Comparison of ENCODE assay signal across 11 mouse cellular contexts in the genomic region with DNA sequence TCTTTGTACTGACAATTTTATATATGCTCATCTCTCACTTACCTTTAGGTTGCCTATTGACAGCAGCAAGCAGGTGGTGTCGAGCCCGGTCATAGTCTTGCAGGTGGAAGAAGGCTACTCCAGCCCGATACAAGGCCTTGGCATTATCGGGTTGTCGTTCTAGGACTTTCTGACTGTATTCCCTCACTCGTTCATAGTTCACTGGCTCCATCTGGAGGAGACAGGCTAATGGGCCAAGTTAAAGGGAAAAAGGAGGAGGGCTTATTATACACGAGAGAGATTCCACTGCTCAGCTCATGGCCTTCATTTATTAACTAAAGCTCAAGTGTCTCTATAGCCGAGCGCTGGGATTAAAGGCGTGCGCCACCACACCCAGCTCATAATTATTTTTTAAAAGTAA. TPM values are rescaled to one million over a fixed set of nuclear protein-coding genes. Genes with fewer than 3 reads are reported as not detected.
A peak's percentile ranks its signal among the peaks of the same experiment; 100 is the strongest.
DNase-seq lines count a peak whose midpoint lies in the region; ATAC-seq and TF ChIP-seq lines count a peak whose summit lies in the region.
"Had no signal": no experiment of that assay in that cellular context is flagged by ENCODE, and none has a peak within 500 bp of the region (broad histone marks: within the 10 kb centered on the region; RNA-seq: fewer than 3 reads in every experiment).

No protein-coding gene starts in this region.

- H3K4me2 ChIP-seq in intestine, postnatal 0 days (replicated peaks; ENCODE audit: low read depth): no peak overlapping the region
- H3K4me2 ChIP-seq in intestine, embryonic 15.5 days (replicated peaks): no peak overlapping the region
- H3K4me2 ChIP-seq: heart, embryonic 12.5 days had no signal

- no peaks in the 10 kb centered on the region for H3K4me1 ChIP-seq in intestine, postnatal 0 days (replicated peaks; ENCODE audit: control insufficient read depth, insufficient read depth, low read length)
- peaks cover 19% of the 10 kb centered on the region for H3K4me1 ChIP-seq in intestine, embryonic 15.5 days (replicated peaks)

- peaks cover 28% of the 10 kb centered on the region for H3K36me3 ChIP-seq in intestine, postnatal 0 days (ENCODE audit: control insufficient read depth, insufficient read depth)
- peaks cover 18% of the 10 kb centered on the region for H3K36me3 ChIP-seq in intestine, embryonic 15.5 days

- DNase-seq in MN1 (ENCODE audit: low spot score): peak; percentile 35
- DNase-seq in brain, adult 2 months (ENCODE audit: low read depth, low spot score): peak; percentile 54
- peak; percentile 61 for DNase-seq in kidney, postnatal 14 days
- DNase-seq in lung, postnatal 14 days: no peak
- no peak for DNase-seq in heart, adult 18-20 months

- no peak overlapping the region for H3K27ac ChIP-seq in intestine, postnatal 0 days (ENCODE audit: low read depth, low read length)
- H3K27ac ChIP-seq in intestine, embryonic 15.5 days: no peak overlapping the region
- H3K27ac ChIP-seq: limb, embryonic 13.5 days had no signal

- TF ChIP-seq CTCF in intestine, postnatal 0 days (IDR thresholded peaks at IDR 0.05; ENCODE audit: low read depth): peak; percentile 63

- 55% methylated on average over 11 of the region's 11 CpGs for WGBS in intestine, postnatal 0 days
- 73% methylated on average over 11 of the region's 11 CpGs for WGBS in intestine, embryonic 15.5 days

- no peak for ATAC-seq in intestine, postnatal 0 days
- no peak for ATAC-seq in intestine, embryonic 15.5 days

- H3K4me3 ChIP-seq in intestine, postnatal 0 days (ENCODE audit: low read depth, low read length): no peak overlapping the region
- no peak overlapping the region for H3K4me3 ChIP-seq in intestine, embryonic 15.5 days (replicated peaks)
- H3K4me3 ChIP-seq: heart, embryonic 12.5 days; limb, embryonic 13.5 days had no signal

- H3K9me3 ChIP-seq in intestine, postnatal 0 days (ENCODE audit: control insufficient read depth): no peaks in the 10 kb centered on the region
- H3K9me3 ChIP-seq in intestine, embryonic 15.5 days: no peaks in the 10 kb centered on the region
- H3K9me3 ChIP-seq: heart, embryonic 12.5 days; limb, embryonic 13.5 days had no signal

- no peak overlapping the region for H3K9ac ChIP-seq in intestine, postnatal 0 days (ENCODE audit: low read depth, low read length)
- no peak overlapping the region; the same call in 1 of the 2 replicates for H3K9ac ChIP-seq in intestine, embryonic 15.5 days

- H3K27me3 ChIP-seq in intestine, postnatal 0 days (replicated peaks; ENCODE audit: control insufficient read depth, insufficient read depth, low read length): no peaks in the 10 kb centered on the region
- no peaks in the 10 kb centered on the region for H3K27me3 ChIP-seq in intestine, embryonic 15.5 days (replicated peaks)
- H3K27me3 ChIP-seq: heart, embryonic 12.5 days; limb, embryonic 13.5 days had no signal

RNA-seq across cellular contexts. Expression of a gene that starts 3.3 kb away (rescaled TPM):
- polyA plus RNA-seq in intestine, postnatal 0 days (2015; fragmentation: Nextera tagmentation; extraction: Ambion mirVana): 18.2 and 19.9 TPM in 2 replicates
- polyA plus RNA-seq in intestine, embryonic 15.5 days (2015; fragmentation: Nextera tagmentation; extraction: Ambion mirVana): 48.2 and 49.3 TPM in 2 replicates
- 10 to 100 TPM; 13.6 to 18.3 TPM for total RNA-seq in heart, adult 18-20 months (2021)

RNA-seq across cellular contexts. Expression of a gene that starts 4.0 kb away (rescaled TPM):
- 5.4 and 6.0 TPM in 2 replicates for polyA plus RNA-seq in intestine, postnatal 0 days (2015; fragmentation: Nextera tagmentation; extraction: Ambion mirVana)
- polyA plus RNA-seq in intestine, embryonic 15.5 days (2015; fragmentation: Nextera tagmentation; extraction: Ambion mirVana): 5.1 and 5.4 TPM in 2 replicates
- 10 to 100 TPM; 47.2 to 47.4 TPM for total RNA-seq in heart, adult 18-20 months (2021)

RNA-seq across cellular contexts. Expression of a gene that starts 13.5 kb away (rescaled TPM):
- 1.9 and 2.0 TPM in 2 replicates for polyA plus RNA-seq in intestine, postnatal 0 days (2015; fragmentation: Nextera tagmentation; extraction: Ambion mirVana)
- 4.0 and 4.6 TPM in 2 replicates for polyA plus RNA-seq in intestine, embryonic 15.5 days (2015; fragmentation: Nextera tagmentation; extraction: Ambion mirVana)
- total RNA-seq in heart, adult 18-20 months (2021): 1 to 10 TPM in 1 of 2 experiments, under 1 TPM in 1; 0.79 to 1.6 TPM

RNA-seq across cellular contexts. Expression of a gene that starts 13.8 kb away (rescaled TPM):
- polyA plus RNA-seq in intestine, postnatal 0 days (2015; fragmentation: Nextera tagmentation; extraction: Ambion mirVana): not detected in 2 replicates
- not detected in 2 replicates for polyA plus RNA-seq in intestine, embryonic 15.5 days (2015; fragmentation: Nextera tagmentation; extraction: Ambion mirVana)
- not detected for total RNA-seq in heart, adult 18-20 months (2021)
- total RNA-seq: common myeloid progenitor, adult 5-6 weeks; megakaryocyte progenitor cell, adult 5-6 weeks had no signal
- polyA plus RNA-seq: heart, embryonic 12.5 days; limb, embryonic 13.5 days had no signal

RNA-seq across cellular contexts. Expression of a gene that starts 17.4 kb away (rescaled TPM):
- 114 and 115 TPM in 2 replicates for polyA plus RNA-seq in intestine, postnatal 0 days (2015; fragmentation: Nextera tagmentation; extraction: Ambion mirVana)
- polyA plus RNA-seq in intestine, embryonic 15.5 days (2015; fragmentation: Nextera tagmentation; extraction: Ambion mirVana): 137 and 147 TPM in 2 replicates
- total RNA-seq in heart, adult 18-20 months (2021): 10 to 100 TPM; 58.3 to 60.9 TPM

Comparison
In these comparisons a context has a peak if more than half of its experiments do, and no peak if none do; other contexts are left out.
1. DNase-seq: peak in MN1 (single experiment), brain, adult 2 months (single experiment) and kidney, postnatal 14 days (single experiment); none in lung, postnatal 14 days (single experiment) and heart, adult 18-20 months (0 of 2).